Mouse (Mus musculus): ENCODE data around the gene Ackr4.

DNA sequence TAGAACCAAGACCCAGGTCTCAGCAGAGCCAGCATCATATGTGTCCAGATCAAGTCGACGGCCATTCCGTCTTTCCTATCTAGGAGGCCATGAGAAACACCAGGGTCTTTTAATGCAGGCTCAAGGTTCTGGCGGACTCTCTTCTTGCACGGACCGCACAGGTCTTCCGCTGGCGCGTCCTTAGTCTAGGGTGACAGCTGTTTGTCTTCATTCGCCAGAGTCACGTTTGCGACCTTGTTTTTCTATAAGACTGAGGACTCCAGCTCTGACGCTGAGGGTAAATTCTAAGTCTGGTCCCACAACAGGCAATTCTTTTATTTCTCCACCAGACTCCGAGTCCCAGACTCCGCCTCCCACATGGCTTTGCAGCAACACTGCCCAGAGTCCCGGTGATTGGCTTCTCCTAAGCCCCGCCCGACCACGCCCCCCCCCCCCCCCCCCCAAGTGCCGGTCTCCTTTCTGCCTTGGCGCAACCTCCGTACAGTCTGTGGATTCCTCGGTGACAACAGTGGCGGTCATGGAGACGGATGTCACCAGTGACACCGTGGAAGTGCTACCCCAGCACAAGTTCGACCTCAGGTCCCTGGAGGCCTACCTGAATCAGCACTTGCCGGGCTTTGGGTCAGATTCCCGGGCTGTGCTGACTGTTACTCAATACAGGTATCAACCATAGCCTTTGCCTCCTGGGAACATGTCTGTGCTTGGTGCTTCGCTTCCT, 63.3 kb downstream of the Ackr4 start, which contains the start of gene Acad11:
- TF ChIP-seq CTCF (IDR thresholded peaks at IDR 0.05; ENCODE audit: insufficient read depth, low read depth, low read length) (no peak), POLR2A (IDR thresholded peaks at IDR 0.05; ENCODE audit: insufficient read depth, low read depth, low read length) (0 out of 2 replicates have a peak, but pooled peaks have one; percentile 27)

Data from olfactory bulb, adult 2 months (tissue).